Mouse (Mus musculus) cerebellum, adult 2 months (tissue): ENCODE data around the gene Sp100.
"Not testable (repeated sequence)": the region's sequence is repeated elsewhere in the genome, so short reads cannot be mapped to it uniquely, and the experiment has no call there.

Source experiments
- CTCF ChIP-seq: fragments of 200-500 bp; IDR thresholded peaks from 2 replicates; pipeline ENCODE4 v1.5.1; 2011; ENCODE audit warnings: low read depth, mild to moderate bottlenecking, control low read depth, low read length, moderate library complexity, borderline replicate concordance; ENCODE audit not compliant: insufficient read depth
- POLR2A ChIP-seq: fragments of 200-500 bp; IDR thresholded peaks from 2 replicates; pipeline ENCODE4 v1.6.1; 2011; ENCODE audit warnings: low read length, control low read depth, borderline replicate concordance; ENCODE audit not compliant: insufficient read depth

GRCm38 (mm10) chr1:85604341-85604740 is 45.4 kb upstream of the Sp100 start:
- TF ChIP-seq POLR2A, CTCF: not testable (repeated sequence)
